8 mouse cellular contexts compared by ENCODE assay signal in genomic region chr4:135875991-135876582, GRCm38 (mm10). TPM values are rescaled to one million over a fixed set of nuclear protein-coding genes. Genes with fewer than 3 reads are reported as not detected.
DNase-seq lines count a peak whose midpoint lies in the region; ATAC-seq lines count a peak whose summit lies in the region.

No protein-coding gene starts in this region.

- intact Hi-C loops in heart, postnatal 10 days (cut with DNase I): loop anchor here (2.0 kb wide), 1 partner anchor 47 kb away; no protein-coding TSS in a partner anchor

- ATAC-seq in erythroblast, adult 5-6 weeks (replicated peaks; ENCODE audit: low FRiP score, poor library complexity, severe bottlenecking): 0 out of 2 replicates have a peak, but pooled peaks have one; percentile 8
- peak; percentile 42 for ATAC-seq in megakaryocyte progenitor cell, adult 5-6 weeks (replicated peaks; ENCODE audit: poor library complexity)

- DNase-seq in 416B (ENCODE audit: low read depth): peak; percentile 84
- peak; percentile 64 for DNase-seq in MN1 (ENCODE audit: low spot score)
- DNase-seq in heart, postnatal 10 days: peak; percentile 76 to 80
- DNase-seq in kidney, postnatal 4 days: peak; percentile 80 to 86
- DNase-seq in spleen, postnatal 14 days (ENCODE audit: low spot score in 2 of 2): peak; percentile 48 to 58
- DNase-seq in layer of hippocampus, adult 18-20 months (ENCODE audit: low spot score in 2 of 2): no peak

RNA-seq across cellular contexts. Expression of gene Pnrc2, which starts 2.4 kb away (rescaled TPM):
- total RNA-seq in erythroblast, adult 5-6 weeks (2015; ENCODE audit: low replicate concordance): 81.7 and 106 TPM in 2 replicates
- 106 and 135 TPM in 2 replicates for total RNA-seq in erythroblast, adult 5-6 weeks (2017; ENCODE audit: low replicate concordance)
- 100 to 1,000 TPM in 1 of 2 experiments, 10 to 100 TPM in 1; 99.4 to 105 TPM for total RNA-seq in heart, postnatal 10 days (2021)
- 151 TPM in 2 replicates for total RNA-seq in megakaryocyte progenitor cell, adult 5-6 weeks (2015)
- total RNA-seq in megakaryocyte progenitor cell, adult 5-6 weeks (2017): 131 and 154 TPM in 2 replicates
- total RNA-seq in layer of hippocampus, adult 18-20 months (2021): 10 to 100 TPM; 50.5 to 53.0 TPM

RNA-seq across cellular contexts. Expression of gene Cnr2, which starts 19.1 kb away (rescaled TPM):
- 2.9 and 5.2 TPM in 2 replicates for total RNA-seq in erythroblast, adult 5-6 weeks (2015; ENCODE audit: low replicate concordance)
- total RNA-seq in erythroblast, adult 5-6 weeks (2017; ENCODE audit: low replicate concordance): 3.6 and 4.1 TPM in 2 replicates
- under 1 TPM; 0.77 to 0.94 TPM for total RNA-seq in heart, postnatal 10 days (2021)
- total RNA-seq in megakaryocyte progenitor cell, adult 5-6 weeks (2015): 6.5 and 7.0 TPM in 2 replicates
- 5.2 and 6.7 TPM in 2 replicates for total RNA-seq in megakaryocyte progenitor cell, adult 5-6 weeks (2017)
- under 1 TPM in 1 of 2 experiments, not detected in 1; 0.08 TPM for total RNA-seq in layer of hippocampus, adult 18-20 months (2021)

RNA-seq across cellular contexts. Expression of gene Srsf10, which starts 20.5 kb away (rescaled TPM):
- 116 and 151 TPM in 2 replicates for total RNA-seq in erythroblast, adult 5-6 weeks (2015; ENCODE audit: low replicate concordance)
- total RNA-seq in erythroblast, adult 5-6 weeks (2017; ENCODE audit: low replicate concordance): 176 and 297 TPM in 2 replicates
- 10 to 100 TPM; 61.2 to 64.1 TPM for total RNA-seq in heart, postnatal 10 days (2021)
- 195 and 208 TPM in 2 replicates for total RNA-seq in megakaryocyte progenitor cell, adult 5-6 weeks (2015)
- total RNA-seq in megakaryocyte progenitor cell, adult 5-6 weeks (2017): 200 and 240 TPM in 2 replicates
- 10 to 100 TPM; 83.8 to 87.8 TPM for total RNA-seq in layer of hippocampus, adult 18-20 months (2021)

RNA-seq across cellular contexts. Expression of gene Fuca1, which starts 44.4 kb away (rescaled TPM):
- 9.2 and 15.2 TPM in 2 replicates for total RNA-seq in erythroblast, adult 5-6 weeks (2015; ENCODE audit: low replicate concordance)
- 29.4 and 31.6 TPM in 2 replicates for total RNA-seq in erythroblast, adult 5-6 weeks (2017; ENCODE audit: low replicate concordance)
- total RNA-seq in heart, postnatal 10 days (2021): 10 to 100 TPM; 43.2 to 44.5 TPM
- 27.9 and 39.3 TPM in 2 replicates for total RNA-seq in megakaryocyte progenitor cell, adult 5-6 weeks (2015)
- 122 and 139 TPM in 2 replicates for total RNA-seq in megakaryocyte progenitor cell, adult 5-6 weeks (2017)
- total RNA-seq in layer of hippocampus, adult 18-20 months (2021): 10 to 100 TPM; 44.2 to 47.1 TPM

Comparison
In these comparisons a context has a peak if more than half of its experiments do, and no peak if none do; other contexts are left out.
1. DNase-seq: peak in 416B (single experiment), MN1 (single experiment), heart, postnatal 10 days (2 of 2), kidney, postnatal 4 days (2 of 2) and spleen, postnatal 14 days (2 of 2); none in layer of hippocampus, adult 18-20 months (0 of 2).